Mouse (Mus musculus): Measurements from ENCODE around the gene Psmb3.
A peak's percentile ranks its signal among the peaks of the same experiment; 100 is the strongest.
"Not testable (repeated sequence)": the region's sequence is repeated elsewhere in the genome, so short reads cannot be mapped to it uniquely, and the experiment has no call there.

Gene Psmb3

DNA sequence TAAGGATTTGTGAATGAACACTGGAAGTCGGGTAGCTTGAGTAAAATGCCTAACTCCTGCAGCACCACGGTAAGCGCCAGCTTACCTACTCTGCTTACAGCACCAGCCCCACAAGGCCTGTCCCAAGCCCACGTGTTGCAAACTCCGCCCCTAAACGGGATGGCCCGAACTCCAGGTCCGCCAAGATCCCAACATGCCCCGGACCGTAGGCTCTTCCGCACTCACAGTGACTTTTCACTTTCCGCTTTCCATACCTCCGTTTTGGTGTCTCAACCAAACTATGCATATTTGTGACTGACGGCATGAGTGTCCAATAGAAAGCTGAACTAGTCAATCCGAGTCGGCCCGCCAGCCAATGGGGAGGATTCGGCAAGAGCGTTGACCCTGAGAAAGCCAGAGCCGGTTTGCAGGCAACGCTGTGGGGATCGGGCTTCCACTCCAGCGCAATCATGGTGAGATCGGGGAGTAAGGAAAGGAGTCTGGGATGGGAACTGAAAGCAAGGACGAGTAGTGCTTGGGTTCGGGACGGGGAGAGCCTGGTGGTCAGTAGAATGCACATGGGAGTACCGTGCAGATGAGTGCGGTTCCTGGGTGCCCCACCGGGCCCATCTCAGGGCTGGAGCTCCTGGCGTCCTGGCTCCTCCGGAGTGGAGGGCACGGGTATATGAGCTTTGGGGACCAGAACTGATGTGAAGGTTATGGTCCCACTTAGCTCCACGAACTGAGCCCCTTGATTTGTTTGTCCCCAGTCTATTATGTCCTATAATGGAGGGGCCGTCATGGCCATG is at the start of gene Psmb3:
TSS of gene Psmb3 (plus strand) at position 361 of the 788 bp plus-strand sequence.
- peak; percentile 100 for DNase-seq

DNA sequence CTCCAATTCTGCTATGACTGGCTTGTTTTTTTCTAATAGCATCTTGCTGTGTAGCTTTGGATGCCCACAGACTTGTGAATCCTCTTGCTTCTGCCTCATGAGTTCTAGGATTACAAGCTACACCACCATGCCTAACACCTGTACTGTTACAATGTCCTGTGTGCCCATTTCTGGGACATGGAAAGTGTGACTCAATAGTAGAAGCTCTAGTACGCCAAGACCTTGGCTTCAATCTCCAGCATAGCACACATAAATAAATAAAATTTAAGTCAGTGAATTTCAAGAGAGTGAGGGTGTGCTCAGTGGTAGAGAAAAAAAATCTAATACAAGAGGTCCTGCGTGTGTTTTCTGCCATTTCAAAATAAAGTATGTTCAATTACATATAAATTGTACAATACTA is 49.0 kb upstream of the Psmb3 start:
- DNase-seq, result no peak

DNA sequence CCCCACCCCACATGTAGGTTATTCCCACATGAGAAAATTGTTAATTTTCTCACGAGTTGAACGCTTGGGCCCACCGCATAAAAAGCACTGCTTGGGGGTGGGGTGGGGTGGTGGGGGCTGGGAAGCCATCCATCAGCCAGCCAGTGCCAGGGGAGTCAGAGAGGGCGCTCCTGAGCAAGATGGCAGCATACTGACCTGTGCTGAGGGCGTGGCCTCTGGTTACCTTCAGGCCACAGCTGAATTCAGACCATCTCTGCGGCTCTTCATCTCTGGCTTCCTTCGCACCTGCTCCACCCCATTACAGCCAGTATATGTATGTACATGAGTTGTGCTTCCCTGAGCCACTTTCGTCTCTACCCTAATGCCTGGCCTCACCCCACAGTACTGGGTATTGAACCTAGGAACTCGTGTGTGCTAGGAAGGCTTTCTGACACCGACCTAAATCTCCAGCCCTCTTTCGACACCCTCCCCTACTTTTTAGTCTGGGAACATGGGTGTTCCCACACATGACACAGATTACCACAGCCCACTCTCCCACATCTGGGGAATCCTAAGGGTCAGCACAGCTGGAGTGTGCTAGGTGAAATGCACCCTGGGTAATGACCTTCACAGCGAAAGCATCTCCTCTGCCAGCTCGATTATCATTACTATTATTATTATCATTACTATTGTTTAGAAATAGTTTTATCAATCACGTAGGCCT is 46.8 kb upstream of the Psmb3 start:
- DNase-seq, result no peak

DNA sequence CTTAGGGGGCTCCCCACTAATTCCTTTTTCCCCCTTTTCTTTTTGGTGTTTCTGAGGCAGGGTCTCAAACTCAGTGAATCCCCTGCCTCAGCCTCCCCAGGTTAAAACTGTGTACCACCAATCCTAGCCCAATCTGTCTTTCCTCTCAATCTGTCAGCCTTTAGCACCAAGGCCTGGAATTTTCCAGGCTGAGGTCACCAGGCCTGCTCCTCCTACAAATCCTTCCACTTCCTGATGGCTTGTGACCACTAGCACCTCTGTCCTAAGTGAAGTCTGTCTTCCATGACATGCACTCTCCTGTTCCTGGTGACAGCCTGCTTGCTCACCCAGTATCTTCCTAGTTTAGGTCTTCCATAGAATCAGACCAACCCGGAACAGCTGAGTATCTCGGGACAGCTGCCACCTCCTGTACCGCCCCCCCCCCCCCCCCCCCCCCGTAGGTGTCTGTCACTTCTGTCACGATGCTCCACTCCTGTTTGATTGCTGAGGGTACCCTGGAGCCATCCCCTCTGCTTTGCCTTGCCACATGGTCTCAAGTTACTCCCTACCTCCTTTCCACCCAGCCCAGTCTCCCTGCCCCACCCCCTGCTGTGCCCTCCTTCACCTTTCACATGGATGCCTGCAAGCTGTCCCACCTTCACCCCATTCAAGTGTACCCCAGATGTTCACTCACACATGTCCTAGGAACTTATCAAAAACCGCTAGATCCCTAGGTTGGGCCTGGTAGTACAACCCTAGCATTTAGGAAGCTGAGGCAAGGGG is 45.8 kb upstream of the Psmb3 start:
- no peak for DNase-seq

DNA sequence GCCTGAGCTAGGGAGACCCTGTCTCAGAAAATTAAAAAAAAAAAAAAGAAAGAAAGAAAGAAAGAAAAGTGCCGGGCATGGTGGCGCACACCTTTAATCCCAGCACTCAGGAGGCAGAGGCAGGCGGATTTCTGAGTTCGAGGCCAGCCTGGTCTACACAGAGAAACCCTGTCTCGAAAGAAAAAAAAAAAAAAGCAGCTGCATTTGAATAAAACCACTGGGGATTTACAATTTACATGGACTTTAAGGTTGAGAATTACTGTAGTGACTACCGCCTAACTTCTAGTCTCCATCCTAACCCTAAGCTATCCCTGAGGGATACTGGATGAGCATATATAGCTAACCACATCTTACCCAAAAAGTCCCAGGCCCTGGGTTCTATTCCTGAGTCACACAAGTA is 45.2 kb upstream of the Psmb3 start:
- DNase-seq, result not testable (repeated sequence)

DNA sequence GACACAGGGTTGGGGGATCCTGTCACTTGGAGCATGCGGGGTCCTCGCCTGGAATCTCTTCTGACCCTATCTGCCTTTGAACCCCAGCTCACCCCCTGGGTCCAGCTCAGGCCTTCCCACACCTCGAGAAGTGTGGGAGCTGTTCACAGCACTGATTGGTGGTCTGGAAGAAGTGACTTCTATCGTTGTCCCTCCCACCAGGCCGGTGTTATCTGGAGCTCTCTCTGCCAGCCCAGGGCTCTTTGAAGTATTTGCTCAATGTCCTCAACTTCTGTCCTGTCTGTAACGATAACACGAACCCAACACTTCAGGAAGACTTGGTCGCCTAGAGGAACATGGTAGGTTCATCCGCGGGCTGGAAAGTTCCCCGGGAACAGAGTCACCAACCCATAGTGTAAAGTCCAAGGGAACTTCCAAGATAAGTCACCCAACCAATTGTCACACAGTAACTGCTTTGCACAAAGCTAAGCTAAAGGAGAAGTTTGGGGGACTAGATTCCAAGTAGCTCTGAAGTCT is 44.4 kb upstream of the Psmb3 start:
- no peak for DNase-seq

DNA sequence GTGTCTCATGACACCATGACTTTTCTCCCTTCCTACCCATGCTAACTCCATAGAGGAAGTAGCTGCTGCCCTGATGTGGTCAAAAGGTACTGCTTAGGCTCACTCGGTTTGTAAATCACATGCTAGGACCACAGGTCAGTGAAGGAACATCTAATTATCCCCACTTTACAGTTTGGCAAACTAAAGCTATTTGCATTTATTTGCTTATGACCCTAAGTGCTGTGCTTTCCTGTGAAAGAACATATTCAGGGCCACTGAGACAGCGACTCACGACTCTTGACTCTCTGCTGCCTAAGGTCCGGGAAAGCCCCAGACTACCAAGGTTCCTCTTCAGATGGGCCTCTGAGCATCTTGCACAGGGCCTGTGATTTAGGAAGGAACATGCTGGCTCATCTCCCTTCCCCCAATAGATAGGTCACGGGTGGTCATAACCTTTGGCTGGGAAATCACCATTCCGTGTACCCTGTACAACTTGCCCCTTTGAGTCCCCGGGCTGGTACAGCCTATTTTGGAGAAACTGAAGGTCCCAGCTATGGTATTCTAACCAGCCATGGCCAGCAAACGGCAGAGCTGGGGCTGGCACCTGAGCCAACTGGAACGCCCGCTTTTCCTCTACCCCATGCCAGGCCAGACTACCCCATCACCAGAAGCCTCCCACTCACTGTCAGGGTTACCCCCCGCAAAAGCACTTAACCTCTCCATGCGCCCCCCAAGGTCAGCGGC is 43.8 kb upstream of the Psmb3 start:
- DNase-seq, result peak; percentile 60

DNA sequence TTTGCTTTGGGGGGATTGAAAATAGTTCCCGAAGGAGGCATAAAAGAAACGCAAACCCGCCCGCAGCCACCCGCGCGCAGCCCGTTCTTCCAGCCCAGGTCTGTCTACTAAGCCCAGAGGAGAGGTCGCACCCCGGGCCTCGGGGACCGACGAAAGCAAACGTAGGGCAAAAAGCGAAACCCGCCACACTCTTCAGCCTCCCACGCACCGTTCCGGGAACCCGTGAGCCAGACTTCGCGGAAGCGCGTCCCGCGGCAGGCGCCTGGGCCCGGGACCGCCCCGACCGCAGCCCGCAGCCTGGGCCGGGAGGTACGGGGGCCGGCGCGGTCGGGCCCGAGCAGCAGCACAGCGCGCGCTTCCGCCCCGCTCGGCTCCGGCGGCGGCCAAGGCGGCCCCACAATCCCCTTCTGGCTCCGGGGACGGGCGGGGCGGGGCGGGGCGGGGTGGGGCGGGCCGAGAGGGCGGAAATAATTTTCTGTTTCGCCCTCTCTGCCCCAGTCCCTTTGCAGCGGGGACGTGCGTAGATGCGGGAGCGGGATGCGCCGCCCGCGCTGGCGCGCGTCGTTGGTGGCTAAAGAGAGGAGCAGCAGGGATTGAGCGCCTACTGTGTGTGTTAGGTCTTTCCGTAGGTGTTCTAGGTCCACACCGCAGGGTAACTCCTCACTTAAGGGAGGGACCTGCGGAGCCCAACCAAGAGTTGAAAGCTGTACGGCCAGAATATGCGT is 43.0 kb upstream of the Psmb3 start:
- peak; percentile 76 for DNase-seq

DNA sequence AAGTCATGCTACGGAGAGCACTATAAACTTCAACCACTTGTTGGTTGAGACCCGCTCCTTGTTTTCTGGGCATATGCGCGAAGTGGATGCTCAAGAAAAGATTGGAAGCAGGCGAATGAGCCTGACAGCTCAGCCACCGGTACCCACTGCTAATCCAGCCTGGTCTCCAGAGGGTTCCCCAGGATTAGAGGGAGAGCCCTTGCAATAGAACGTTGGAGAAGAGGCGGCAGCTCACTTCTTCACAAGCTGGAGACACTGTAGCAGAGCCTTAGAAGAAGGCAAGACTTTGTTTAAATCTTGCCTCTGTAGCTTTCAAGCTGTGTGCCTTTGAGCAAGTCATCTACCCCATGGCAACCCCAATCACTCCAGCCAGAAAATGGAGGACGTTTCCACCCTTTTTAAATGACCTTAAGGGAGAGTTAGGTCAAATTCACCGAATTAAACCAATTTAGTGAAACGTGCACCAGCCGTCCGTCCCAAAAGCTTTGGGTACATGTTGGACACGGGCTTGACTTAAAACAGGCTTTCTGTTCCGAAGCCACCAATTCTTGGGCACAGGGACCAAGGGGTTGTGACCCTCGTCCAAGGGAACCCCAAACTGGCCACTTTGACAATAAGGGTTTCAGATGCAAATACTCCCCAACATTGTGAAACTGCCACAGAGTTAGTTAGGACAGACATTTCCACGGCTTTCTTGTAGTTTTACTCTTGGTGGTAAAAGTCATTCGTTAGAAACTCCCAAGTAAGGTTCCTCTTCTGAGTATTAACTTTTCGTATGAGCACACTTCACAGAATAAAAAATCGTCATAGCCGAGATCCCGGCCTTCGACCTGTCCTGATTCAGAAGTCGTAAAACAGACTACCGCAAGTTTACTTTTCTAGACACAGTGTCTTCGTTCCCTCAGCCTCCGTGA is 42.2 kb upstream of the Psmb3 start:
- no peak for DNase-seq

DNA sequence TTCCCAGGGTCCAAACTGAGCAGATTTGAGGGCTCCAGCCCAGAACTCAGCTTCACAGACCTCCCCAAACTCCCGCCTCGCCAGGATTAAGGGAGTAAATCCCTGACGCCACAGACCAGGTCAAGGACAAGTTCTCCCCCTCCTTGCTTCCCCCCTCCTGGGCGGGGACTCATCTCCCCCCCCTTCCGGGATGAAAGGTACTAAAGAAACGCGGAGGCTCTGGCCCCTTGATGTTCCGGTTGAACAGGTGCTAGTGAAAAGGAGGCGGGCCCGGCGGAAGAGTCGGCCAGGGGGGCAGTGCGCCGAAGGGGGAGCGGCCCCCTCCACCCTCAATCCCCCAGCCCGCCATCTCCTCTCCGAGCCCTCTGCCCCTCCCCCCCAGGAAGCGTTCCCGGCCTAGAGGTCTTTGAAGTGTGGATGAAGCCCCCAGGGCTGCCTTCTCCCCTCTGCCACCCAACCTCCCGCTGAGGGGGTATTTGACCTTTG is 41.5 kb upstream of the Psmb3 start:
- DNase-seq, result peak; percentile 92

DNA sequence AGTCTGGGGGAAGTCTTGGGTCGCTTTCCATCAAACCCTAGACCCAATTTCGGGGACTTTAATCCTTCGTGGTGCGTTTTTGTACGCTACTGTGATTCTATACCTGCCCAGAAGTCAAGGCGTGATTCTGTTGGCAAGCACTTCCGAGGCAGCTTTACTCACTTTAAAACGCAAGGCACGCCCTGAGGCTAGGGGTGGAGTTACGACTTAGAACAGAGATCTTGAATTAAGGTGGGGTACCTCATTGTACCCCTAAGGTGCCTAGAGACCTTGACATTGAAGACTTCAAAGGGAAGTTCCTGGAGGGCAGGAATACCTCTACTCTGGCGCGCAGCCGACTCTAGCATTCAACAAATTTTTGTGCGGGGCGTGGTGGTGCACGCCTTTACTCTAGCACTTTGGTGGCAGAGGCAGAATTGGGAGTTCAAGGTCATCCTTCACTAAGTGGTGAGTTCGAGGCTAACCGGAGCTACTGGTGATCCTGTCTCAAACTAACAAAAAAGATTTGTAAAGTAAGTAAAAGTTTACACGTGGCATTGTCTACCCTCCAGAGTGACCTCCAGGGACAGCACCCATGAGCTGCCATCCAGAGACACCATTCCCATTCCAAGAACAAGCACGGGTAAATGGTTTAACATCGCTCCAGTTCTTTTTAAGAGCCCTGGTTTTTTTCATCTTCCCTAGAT is 40.8 kb upstream of the Psmb3 start:
- DNase-seq, result peak; percentile 80

DNA sequence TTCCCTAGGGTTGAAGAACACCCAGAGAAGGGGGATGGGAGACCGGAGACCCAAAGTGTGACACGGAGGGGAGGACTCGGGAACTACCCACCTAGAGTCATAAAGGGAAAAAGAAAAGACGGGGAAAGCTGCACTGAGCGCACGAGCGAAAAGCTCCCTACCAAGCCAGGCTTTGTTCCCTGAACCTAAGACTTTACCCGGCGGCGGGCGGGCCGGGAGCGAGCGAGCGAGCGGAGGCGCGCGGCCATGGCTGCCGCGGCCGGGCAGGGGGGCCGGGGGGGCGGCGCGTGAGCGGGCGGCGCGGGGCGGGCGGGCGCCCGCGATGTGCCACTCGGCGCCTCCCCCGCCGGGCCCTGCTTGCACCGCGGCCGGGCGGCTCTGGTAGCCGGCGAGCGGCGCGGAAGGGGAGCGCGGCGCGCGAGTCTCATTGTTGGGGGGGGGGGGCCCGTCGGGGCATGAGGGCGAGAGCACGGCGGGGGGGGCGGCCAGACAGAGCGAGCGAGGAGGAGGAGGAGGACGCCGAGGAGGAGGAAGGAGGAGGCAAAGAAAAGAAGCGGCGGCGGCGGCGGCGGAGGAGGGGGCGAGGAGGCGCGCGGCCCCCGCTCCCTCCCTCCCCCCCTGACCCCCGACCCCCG is 40.2 kb upstream of the Psmb3 start, which contains the start of gene Mllt6:
TSS of gene Mllt6 (plus strand) at position 522 of the 635 bp plus-strand sequence.
- DNase-seq, result peak; percentile 86

DNA sequence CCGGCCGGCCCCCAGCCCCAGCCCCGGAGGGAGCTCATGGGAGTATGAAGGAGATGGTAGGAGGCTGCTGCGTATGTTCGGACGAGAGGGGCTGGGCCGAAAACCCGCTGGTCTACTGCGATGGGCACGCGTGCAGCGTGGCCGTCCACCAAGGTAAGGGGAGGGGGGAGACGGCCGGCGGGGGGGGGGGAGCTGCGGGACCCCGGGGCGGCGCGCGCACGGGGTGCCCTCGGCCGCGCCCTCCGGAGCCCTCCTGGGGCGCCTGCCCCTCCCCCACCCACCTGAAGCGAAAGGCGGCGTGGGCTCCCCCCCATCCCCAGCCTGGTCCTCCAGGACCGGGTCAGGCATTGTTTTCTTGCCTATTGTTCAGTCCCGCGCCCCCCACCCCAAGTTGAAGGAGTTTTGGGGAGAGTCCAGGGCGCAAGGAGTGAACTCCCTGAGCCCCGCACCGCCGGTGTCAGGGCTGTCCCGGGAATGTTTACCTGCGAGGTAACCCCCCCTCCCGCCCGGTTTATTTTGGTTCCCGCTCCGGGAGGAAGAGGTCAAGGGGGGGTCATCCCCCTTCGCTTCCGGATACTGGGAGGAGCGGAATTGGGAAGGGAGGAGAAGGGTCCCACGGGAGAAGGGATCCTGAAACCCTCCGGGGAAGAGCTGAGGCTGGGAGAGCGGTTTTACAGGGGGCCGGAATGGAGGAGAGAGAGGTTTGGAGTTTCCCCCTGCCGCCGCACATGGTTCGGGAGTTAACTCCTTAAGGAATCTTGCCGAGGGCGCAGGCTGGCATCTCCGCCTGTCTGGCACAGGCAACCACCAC is 39.5 kb upstream of the Psmb3 start:
- DNase-seq, result peak; percentile 64

DNA sequence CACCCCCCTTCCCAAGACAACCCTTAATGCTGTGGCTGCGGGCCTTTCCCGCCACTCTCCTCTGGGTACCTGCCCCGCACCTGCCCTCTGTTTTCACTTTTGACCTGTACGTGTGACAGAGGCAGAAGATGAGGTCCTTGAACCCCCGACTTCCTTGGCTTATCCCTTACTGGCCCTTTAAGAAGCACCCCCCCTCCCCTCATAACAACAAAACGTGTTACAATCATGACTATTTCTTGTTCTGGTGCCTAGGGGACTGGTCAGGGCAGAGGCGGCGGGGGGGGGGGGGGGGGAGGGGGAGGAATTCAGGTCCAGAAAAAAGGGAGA is 38.9 kb upstream of the Psmb3 start:
- no peak for DNase-seq

DNA sequence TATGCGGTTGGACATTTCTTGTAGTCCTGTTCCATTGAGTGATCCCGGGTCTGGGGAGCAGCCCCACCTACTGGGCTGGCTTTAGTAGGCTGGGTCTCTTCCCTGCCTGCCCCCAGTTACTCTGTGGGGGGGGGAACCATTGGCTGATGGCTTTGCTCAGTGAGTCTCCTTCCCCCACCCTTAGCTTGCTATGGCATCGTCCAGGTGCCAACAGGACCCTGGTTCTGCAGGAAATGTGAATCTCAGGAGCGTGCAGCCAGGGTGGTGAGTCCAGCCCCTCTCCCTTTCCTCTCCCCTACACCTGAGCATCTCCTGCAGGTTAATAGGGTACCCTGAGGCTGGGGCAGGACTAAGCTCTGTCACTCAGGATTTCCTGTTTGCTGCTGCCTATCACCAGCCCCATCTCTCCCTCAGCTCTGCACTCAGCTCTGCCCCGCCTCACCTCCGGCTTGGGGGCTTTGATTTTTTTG is 38.4 kb upstream of the Psmb3 start:
- peak; percentile 48 for DNase-seq

DNA sequence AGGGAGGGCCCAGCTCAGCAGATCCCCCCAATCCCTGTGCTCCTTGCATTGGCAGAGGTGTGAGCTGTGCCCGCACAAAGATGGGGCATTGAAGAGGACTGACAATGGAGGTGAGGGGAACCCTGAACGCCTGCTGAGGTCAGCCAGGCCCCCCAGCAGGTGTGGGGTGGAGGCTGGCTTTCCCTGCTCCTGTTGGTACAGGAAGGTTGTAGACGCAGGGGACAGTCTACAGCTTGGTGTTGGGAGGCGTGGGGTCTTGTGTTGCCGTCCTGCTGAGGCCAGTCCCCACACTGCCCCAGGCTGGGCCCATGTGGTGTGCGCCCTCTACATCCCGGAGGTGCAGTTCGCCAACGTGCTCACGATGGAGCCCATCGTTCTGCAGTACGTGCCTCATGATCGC is 37.8 kb upstream of the Psmb3 start:
- no peak for DNase-seq

DNA sequence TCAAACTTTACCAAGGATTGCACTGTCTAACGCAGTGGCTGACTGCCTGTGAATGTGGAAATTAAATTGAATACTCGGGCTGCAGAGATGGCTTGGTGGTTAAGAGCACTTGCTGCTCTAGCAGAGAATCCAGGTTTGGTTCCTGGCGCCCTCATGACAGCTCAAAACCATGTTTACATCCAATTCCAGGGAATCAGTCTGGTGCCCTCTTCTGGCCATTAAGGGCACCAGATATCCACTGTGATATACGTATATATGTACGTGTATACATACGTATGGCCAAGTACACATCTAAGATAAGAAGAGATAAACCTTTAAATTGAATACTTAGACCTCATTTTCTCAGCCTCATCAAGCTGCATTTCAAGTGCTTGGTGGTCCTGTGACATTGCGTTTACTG is 37.0 kb upstream of the Psmb3 start:
- no peak for DNase-seq

DNA sequence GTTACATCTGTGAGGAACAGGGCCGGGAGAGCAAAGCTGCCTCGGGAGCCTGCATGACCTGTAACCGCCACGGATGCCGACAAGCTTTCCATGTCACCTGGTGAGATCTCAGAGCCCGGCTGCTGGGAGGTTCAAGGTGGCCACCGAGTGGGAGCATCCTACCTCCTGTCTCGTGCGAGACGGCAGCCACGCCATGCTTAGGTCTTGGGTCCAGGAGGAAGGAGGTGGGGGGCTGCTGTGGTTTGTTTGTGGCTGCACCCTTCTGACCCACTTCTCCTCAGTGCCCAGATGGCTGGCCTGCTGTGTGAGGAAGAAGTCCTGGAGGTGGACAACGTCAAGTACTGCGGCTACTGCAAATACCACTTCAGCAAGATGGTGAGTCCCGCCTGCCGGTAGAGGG is 36.4 kb upstream of the Psmb3 start:
- no peak for DNase-seq

DNA sequence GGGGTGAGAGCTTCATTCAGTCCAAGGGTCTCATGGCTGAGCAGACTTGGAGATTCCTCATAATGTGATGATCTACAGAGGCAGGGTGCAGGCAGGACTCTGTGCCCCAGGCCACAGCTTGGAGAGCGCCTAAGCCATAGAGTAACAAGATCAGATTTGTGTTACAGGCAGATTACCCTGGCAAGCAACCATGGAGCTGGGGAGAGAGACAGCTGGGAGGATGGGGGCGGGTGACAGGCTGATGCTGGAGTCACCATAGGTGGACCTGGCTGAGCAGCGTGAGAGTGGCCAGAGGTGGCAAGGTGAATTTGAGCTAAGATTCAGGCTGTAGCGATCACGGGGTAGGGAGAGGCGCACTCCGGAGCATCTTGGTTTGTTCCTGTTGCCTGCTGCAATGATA is 35.0 kb upstream of the Psmb3 start:
- DNase-seq, result no peak
